Mouse (Mus musculus) midbrain, embryonic 11.5 days (tissue): ENCODE measurements around the gene 1700034J05Rik. TPM values are rescaled to one million over a fixed set of nuclear protein-coding genes. Genes with fewer than 3 reads are reported as not detected.

ENCODE experiments used
- ATAC-seq: fragments of 200-750 bp; cut with Nextera tagmentation; 2 replicates; pipeline ENCODE4 v1.8.0; 2017; ENCODE audit warnings: moderate TSS enrichment, moderate library complexity; ENCODE audit not compliant: low FRiP score
- DNase-seq: peaks from one replicate; pipeline ENCODE4 v3.0.0; 2015; ENCODE audit warnings: low spot score; ENCODE audit errors: missing footprints
- H3K27ac ChIP-seq: fragments of 300-500 bp; sonication (generic); 2 replicates; pipeline ENCODE4 v1.5.1; 2014; ENCODE audit warnings: low read depth, low read length
- H3K27me3 ChIP-seq: fragments of 300-500 bp; sonication (generic); 2 replicates; pipeline ENCODE4 v1.6.1; 2014; ENCODE audit warnings: mild to moderate bottlenecking, low read length, moderate library complexity, mixed read lengths; ENCODE audit not compliant: control insufficient read depth, insufficient read depth
- H3K36me3 ChIP-seq: fragments of 300-500 bp; sonication (generic); 2 replicates; pipeline ENCODE4 v1.6.1; 2014; ENCODE audit warnings: mild to moderate bottlenecking, low read length, moderate library complexity, mixed read lengths; ENCODE audit not compliant: control insufficient read depth, insufficient read depth
- H3K4me1 ChIP-seq: fragments of 300-500 bp; sonication (generic); 2 replicates; pipeline ENCODE4 v1.6.1; 2014; ENCODE audit warnings: low read length; ENCODE audit not compliant: control insufficient read depth, insufficient read depth
- H3K4me2 ChIP-seq: fragments of 300-500 bp; sonication (generic); 2 replicates; pipeline ENCODE4 v1.6.1; 2014; ENCODE audit warnings: mild to moderate bottlenecking, moderate library complexity
- H3K4me3 ChIP-seq: fragments of 300-500 bp; sonication (generic); 2 replicates; pipeline ENCODE4 v1.5.1; 2014; ENCODE audit warnings: low read depth, low read length
- H3K9ac ChIP-seq: fragments of 300-500 bp; sonication (generic); 2 replicates; pipeline ENCODE4 v1.6.1; 2014; ENCODE audit warnings: low read length
- H3K9me3 ChIP-seq: fragments of 300-500 bp; sonication (generic); 2 replicates; pipeline ENCODE4 v1.6.1; 2016; ENCODE audit warnings: low read length; ENCODE audit not compliant: control insufficient read depth
- WGBS: fragments of 180-500 bp; shearing (Covaris S2); extraction: QIAGEN DNeasy Blood & Tissue Kit; methylation state at CpG from one replicate; pipeline ENCODE4 v1.1.7; 2014; 5-methylcytosine and 5-hydroxymethylcytosine counted together
- polyA plus RNA-seq: library from polyadenylated mRNA; unstranded; fragments of >200 nt; fragmentation: Nextera tagmentation; extraction: Ambion mirVana; gene quantifications from 2 replicates; pipeline ENCODE4 v1.2.1, GENCODE M21; 2014

The 1700034J05Rik gene
- polyA plus RNA-seq, 1 experiment from 2014 or later, result 0.11 TPM

DNA sequence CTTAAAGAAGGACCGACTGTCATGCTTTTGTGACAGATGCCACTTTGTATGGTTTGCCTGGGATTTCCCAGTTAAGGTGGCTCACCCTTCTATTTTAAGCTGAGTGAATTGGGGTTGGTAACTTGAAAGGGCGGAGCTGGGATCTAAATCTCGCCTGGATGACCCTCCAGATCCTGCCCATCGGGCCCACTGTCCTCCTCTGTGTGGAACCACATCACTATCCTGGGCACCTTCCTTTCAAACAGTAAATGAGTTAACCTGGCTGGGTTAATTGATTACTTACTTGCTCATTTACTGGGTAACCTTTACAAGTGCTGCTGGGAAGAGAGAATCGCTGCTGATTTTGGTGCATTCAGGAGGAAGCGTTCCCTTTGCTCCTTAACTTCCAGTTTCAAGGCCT is 35.9 kb downstream of the 1700034J05Rik start:
- DNase-seq (no peak), ATAC-seq (no peak)
- Histone ChIP-seq H3K27me3 (no peaks in the 10 kb centered on the region), H3K9ac (no peak overlapping the region), H3K27ac (no peak overlapping the region), H3K4me3 (no peak overlapping the region), H3K4me2 (no peak overlapping the region), H3K36me3 (no peaks in the 10 kb centered on the region), H3K9me3 (no peaks in the 10 kb centered on the region), H3K4me1 (peaks cover 3% of the 10 kb centered on the region; the same call in 1 of the 2 replicates)
- 91% methylated on average over 6 of the region's 6 CpGs for WGBS

DNA sequence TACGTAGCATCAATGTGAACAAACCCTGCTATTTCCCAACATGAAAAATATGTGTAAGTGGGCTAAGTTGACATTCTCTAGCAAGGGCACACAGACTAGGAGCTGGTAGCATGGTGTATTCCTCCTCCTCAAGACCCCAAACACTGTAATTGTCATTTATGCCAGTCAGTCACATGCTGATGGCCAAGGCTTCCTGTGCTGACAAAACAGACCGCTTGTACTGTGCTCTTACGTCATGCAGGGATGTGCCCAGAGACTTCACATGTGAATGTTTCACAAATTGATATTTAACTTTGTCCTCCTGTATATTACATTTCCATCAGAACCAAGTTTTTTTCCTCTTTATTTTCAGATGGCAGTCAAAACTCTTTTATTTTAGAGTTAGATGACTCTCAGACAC is 36.8 kb downstream of the 1700034J05Rik start:
- ATAC-seq (no peak), DNase-seq (no peak)
- H3K9ac ChIP-seq, result no peak overlapping the region
- no peaks in the 10 kb centered on the region for H3K27me3 ChIP-seq
- peaks cover 3% of the 10 kb centered on the region; the same call in 1 of the 2 replicates for H3K4me1 ChIP-seq
- H3K9me3 ChIP-seq, result no peaks in the 10 kb centered on the region
- 92% methylated on average over 3 of the region's 3 CpGs for WGBS
- H3K27ac ChIP-seq, result no peak overlapping the region
- H3K4me2 ChIP-seq, result no peak overlapping the region
- no peak overlapping the region for H3K4me3 ChIP-seq
- no peaks in the 10 kb centered on the region for H3K36me3 ChIP-seq

DNA sequence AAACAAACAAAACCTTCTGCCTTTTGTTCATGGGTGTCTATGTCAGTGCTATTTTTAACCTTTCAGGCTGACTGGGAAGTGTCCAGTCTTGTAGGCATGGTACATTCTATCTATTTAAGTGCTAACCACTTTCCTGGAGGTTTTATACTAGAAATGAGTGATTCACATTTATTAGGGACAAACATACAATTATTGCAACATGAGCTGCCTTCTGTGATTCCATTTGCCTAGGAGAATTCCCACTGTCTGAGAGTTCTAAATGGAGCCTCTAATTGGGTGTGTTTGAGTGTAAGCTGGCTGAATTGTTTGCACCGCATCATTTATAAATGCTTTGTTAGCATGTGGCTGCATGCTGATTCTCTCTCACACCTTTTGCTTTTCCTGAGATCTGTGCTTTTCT is 38.4 kb downstream of the 1700034J05Rik start:
- Histone ChIP-seq H3K9me3 (no peaks in the 10 kb centered on the region), H3K4me1 (peaks cover 3% of the 10 kb centered on the region; the same call in 1 of the 2 replicates), H3K9ac (no peak overlapping the region), H3K27ac (no peak overlapping the region), H3K4me2 (no peak overlapping the region), H3K27me3 (no peaks in the 10 kb centered on the region), H3K4me3 (no peak overlapping the region), H3K36me3 (no peaks in the 10 kb centered on the region)
- ATAC-seq (no peak), DNase-seq (no peak)
- WGBS, result 89% methylated on average over 1 of the region's 1 CpGs

DNA sequence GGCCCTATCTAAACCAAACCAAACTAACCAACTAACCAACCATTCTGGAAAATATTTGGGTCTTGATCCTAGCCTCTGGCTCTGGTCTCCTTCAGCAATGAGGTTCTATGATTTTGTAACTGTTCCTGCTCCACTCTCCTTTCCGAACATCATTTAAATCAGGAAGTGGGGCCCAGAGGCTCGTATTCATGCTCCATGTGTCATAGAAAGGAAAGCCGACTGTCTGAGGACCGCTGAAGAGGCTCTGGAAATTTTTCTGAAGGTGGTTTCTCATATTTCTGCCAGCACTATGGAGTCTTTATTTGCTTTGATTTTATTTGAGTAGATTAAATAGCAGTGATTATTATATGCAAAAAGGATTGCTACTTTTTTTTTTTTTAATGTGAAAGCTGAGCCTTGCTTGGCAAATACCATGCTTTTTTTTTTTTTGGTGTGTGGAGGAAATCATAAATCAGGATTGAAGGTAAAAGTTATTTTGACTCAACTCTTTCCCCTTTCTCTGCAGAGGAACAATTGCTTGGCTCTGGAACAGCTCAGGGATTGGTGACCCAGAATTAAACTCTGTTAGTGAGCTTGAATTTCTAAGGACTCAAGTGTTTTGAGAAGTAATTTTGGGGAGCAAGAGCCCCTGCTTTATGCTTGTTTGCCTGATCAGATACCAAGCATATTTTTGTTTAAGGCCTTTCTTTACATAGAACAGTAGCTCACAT is 40.6 kb downstream of the 1700034J05Rik start:
- Histone ChIP-seq H3K36me3 (no peaks in the 10 kb centered on the region), H3K9me3 (no peaks in the 10 kb centered on the region), H3K27ac (no peak overlapping the region), H3K4me2 (no peak overlapping the region), H3K27me3 (no peaks in the 10 kb centered on the region), H3K4me1 (peaks cover 3% of the 10 kb centered on the region; the same call in 1 of the 2 replicates), H3K4me3 (no peak overlapping the region), H3K9ac (no peak overlapping the region)
- no peak for ATAC-seq
- DNase-seq, result no peak
- WGBS, result 82% methylated on average over 4 of the region's 4 CpGs

DNA sequence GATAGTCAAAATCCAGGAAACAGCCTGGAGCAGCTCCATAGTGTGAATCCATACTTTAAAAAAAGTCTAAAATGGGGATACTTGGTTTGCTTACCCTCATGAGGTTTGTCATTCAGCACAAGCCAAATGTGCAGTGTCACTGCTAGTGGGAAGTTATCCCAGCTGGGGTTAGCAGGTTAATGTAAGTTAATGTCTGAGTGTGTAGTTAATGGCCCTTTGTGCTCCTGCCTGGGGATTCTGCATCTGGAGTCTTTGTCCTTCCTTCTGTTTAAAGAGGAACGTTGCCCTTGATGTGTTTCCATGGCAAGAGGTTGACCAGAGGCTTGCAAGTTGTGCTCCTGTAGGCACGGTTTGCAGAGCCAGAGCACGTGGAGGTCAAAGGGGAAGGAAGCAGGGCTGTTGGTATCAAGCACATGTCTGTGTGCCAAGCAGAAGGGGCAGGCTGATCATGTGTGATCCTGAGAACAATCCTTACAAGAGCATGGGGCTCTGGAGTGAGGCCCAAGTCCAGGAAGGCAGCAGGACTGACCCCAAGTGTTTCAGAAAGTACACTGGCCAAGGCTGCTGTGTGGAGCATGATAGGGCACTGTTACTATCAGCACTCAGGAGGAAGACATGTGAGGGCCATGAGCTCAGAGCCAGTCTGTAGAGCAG is 41.3 kb downstream of the 1700034J05Rik start:
- H3K9me3 ChIP-seq, result no peaks in the 10 kb centered on the region
- no peak for ATAC-seq
- WGBS, result 42% methylated on average over 3 of the region's 3 CpGs
- no peak overlapping the region for H3K4me2 ChIP-seq
- peaks cover 3% of the 10 kb centered on the region; the same call in 1 of the 2 replicates for H3K4me1 ChIP-seq
- H3K4me3 ChIP-seq, result no peak overlapping the region
- H3K36me3 ChIP-seq, result no peaks in the 10 kb centered on the region
- no peak overlapping the region for H3K9ac ChIP-seq
- DNase-seq, result no peak
- no peak overlapping the region for H3K27ac ChIP-seq
- H3K27me3 ChIP-seq, result no peaks in the 10 kb centered on the region

DNA sequence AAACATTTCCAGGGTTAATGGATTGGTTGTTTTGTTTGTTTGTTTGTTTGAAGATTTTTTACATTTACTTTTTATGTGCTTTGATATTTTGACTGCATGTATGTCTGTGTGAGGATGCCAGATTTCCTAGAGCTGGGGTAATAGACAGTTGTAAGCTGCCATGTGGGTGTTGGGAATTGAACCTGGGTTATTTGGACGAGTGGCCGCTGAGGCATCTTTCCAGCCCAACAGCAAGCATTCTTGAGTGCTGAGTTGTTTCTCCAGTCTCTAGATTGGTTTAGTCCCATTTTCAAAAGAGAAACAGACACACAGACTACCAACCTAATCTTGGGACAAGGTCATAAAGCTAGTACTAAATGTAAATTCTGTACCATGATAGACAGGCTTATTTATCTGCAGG is 43.4 kb downstream of the 1700034J05Rik start:
- DNase-seq (no peak), ATAC-seq (no peak)
- Histone ChIP-seq H3K9ac (no peak overlapping the region), H3K27me3 (no peaks in the 10 kb centered on the region), H3K27ac (no peak overlapping the region), H3K9me3 (no peaks in the 10 kb centered on the region), H3K4me2 (no peak overlapping the region), H3K36me3 (no peaks in the 10 kb centered on the region), H3K4me1 (peaks cover 3% of the 10 kb centered on the region; the same call in 1 of the 2 replicates), H3K4me3 (no peak overlapping the region)
- WGBS, result 88% methylated on average over 2 of the region's 2 CpGs

DNA sequence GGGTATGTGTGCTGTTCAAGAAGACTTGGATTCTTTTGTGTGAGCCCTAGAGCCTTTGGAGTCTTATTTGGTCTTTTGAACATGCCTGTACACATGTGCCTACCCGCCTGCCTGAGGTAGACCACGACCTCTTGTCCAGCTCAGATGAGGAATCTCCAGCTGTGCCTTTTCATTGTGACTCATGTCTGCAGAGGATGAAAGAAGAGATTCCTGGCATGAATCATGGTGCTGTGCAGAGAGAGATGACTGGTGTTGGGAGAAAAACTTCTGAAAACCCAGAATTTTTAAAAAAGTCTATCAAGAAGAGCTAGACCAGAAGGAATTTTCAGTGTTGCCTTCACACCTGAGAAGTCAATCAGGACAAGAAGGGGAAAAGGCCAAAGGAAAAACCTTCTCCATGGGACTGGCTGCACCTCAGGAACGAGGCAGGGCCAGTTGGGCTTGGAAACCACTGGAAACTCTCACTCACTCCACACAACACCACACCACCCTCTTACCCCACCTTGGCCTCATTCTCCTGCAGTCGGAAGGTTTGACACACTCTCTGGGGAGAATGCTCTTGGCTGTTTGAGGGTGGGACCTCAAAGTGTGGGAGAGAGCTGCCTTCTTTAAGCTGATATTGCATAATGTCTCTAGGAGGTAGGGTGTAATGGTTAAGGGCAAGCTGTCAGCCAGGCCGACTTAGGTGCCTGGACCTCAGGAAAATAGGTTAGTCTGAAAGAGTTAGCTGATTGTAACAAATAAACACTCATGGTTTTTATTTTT is 44.3 kb downstream of the 1700034J05Rik start:
- no peak overlapping the region for H3K4me3 ChIP-seq
- H3K4me1 ChIP-seq, result peaks cover 3% of the 10 kb centered on the region; the same call in 1 of the 2 replicates
- H3K9me3 ChIP-seq, result no peaks in the 10 kb centered on the region
- H3K4me2 ChIP-seq, result no peak overlapping the region
- 80% methylated on average over 5 of the region's 5 CpGs for WGBS
- DNase-seq (no peak), ATAC-seq (no peak)
- no peaks in the 10 kb centered on the region for H3K27me3 ChIP-seq
- H3K27ac ChIP-seq, result no peak overlapping the region
- H3K9ac ChIP-seq, result no peak overlapping the region
- no peaks in the 10 kb centered on the region for H3K36me3 ChIP-seq

DNA sequence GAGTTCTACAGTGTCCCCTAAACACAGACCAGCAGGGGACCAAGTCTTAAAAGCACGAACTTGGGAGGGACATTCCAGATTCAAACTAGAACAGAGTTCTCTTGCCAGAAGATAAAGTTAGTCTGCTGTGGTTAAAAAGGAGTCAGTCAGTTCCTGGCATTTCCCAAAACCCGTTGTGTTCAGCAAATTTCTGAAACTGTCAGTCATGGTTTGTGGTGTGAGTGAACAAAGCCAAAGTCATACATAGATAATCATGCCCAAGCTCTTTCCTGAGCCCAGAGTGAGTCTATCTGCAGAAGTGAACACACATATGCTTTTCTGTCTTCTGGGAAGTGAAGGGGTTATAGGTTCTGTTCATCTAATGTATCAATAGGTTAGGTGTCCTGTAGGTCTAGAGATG is 45.4 kb downstream of the 1700034J05Rik start:
- H3K4me1 ChIP-seq, result no peaks in the 10 kb centered on the region
- DNase-seq (no peak), ATAC-seq (no peak)
- H3K4me2 ChIP-seq, result no peak overlapping the region
- WGBS, result 80% methylated on average over 2 of the region's 2 CpGs
- no peaks in the 10 kb centered on the region for H3K9me3 ChIP-seq
- no peaks in the 10 kb centered on the region for H3K36me3 ChIP-seq
- H3K4me3 ChIP-seq, result no peak overlapping the region
- H3K27me3 ChIP-seq, result no peaks in the 10 kb centered on the region
- no peak overlapping the region for H3K27ac ChIP-seq
- H3K9ac ChIP-seq, result no peak overlapping the region

DNA sequence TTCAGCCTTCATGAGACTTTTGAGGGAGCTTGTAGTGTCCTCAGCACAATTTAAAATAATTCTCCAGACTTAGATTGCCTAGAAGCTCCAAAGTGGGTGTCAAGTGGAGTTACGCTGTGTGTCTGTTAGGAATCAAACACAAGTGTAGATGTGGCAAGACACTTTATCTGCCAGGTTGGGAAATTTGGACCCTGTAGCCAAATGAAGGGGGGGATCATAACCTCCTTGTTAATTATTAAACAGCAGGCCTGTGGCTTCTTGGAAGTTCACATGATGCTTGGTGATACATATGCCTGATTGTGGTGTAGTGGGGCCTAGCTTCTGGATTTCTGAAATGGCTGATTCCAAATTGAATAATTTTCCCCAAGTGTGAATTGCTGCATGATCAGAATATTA is 46.4 kb downstream of the 1700034J05Rik start:
- H3K9ac ChIP-seq, result no peak overlapping the region
- no peaks in the 10 kb centered on the region for H3K9me3 ChIP-seq
- H3K4me1 ChIP-seq, result no peaks in the 10 kb centered on the region
- H3K36me3 ChIP-seq, result no peaks in the 10 kb centered on the region
- no peak overlapping the region for H3K27ac ChIP-seq
- no peaks in the 10 kb centered on the region for H3K27me3 ChIP-seq
- no peak overlapping the region for H3K4me3 ChIP-seq
- H3K4me2 ChIP-seq, result no peak overlapping the region
- 100% methylated on average over 1 of the region's 1 CpGs for WGBS
- DNase-seq, result no peak
- no peak for ATAC-seq
